In genomic region chr2:167209900-167210299, GRCm38 (mm10) we compare ENCODE assay signal across 26 mouse cellular contexts. TPM values are rescaled to one million over a fixed set of nuclear protein-coding genes. Genes with fewer than 3 reads are reported as not detected.
DNase-seq lines count a peak whose midpoint lies in the region; ATAC-seq and TF ChIP-seq lines count a peak whose summit lies in the region.
"Had no signal": no experiment of that assay in that cellular context is flagged by ENCODE, and none has a peak within 500 bp of the region (broad histone marks: within the 10 kb centered on the region; RNA-seq: fewer than 3 reads in every experiment).

No protein-coding gene starts in this region.

- DNase-seq in heart, postnatal 0 days (ENCODE audit: low spot score) = no peak
- no peak for DNase-seq in heart, adult 9 months (ENCODE audit: low spot score in 2 of 2)
- DNase-seq in brain, adult 2 months (ENCODE audit: low read depth, low spot score) = peak; percentile 82
- peak; percentile 81 for DNase-seq in cerebellum, adult 11-12 months
- DNase-seq in cerebellum, postnatal 10 days = peak; percentile 93 to 95
- DNase-seq in ovary, postnatal 36 days (ENCODE audit: low spot score) = no peak
- DNase-seq: embryo, embryonic 11 days; gastrocnemius, adult 2 months; kidney, adult 8-10 months; kidney, postnatal 36 days; liver, embryonic 13.5 days; lung, adult 2 months; lung, postnatal 14 days; retina, postnatal 1 day; right cerebral cortex, postnatal 25 days; spleen, adult 18-20 months had no signal

- H3K9ac ChIP-seq in heart, postnatal 0 days (replicated peaks; ENCODE audit: low read depth, low read length) = 0 out of 2 replicates have a peak overlapping the region, but pooled peaks have one; percentile 1
- no peak overlapping the region for H3K9ac ChIP-seq in forebrain, embryonic 16.5 days (replicated peaks; ENCODE audit: low read depth, low read length)
- H3K9ac ChIP-seq: embryonic facial prominence, embryonic 13.5 days; forebrain, embryonic 12.5 days; hindbrain, embryonic 15.5 days; intestine, embryonic 15.5 days; liver, embryonic 13.5 days; midbrain, embryonic 12.5 days; neural tube, embryonic 12.5 days had no signal

- no peak for ATAC-seq in heart, postnatal 0 days (ENCODE audit: insufficient read depth, low read depth)
- no peak for ATAC-seq in forebrain, embryonic 16.5 days
- ATAC-seq: intestine, embryonic 15.5 days had no signal

- no peaks in the 10 kb centered on the region for H3K9me3 ChIP-seq in heart, postnatal 0 days (replicated peaks; ENCODE audit: control insufficient read depth, low read length)
- no peaks in the 10 kb centered on the region for H3K9me3 ChIP-seq in forebrain, embryonic 16.5 days (ENCODE audit: control insufficient read depth, low read length)
- H3K9me3 ChIP-seq: embryonic facial prominence, embryonic 13.5 days; forebrain, embryonic 12.5 days; heart, embryonic 13.5 days; hindbrain, embryonic 15.5 days; intestine, embryonic 15.5 days; liver, embryonic 13.5 days; neural tube, embryonic 12.5 days had no signal

- WGBS in heart, postnatal 0 days = 42% methylated on average over 9 of the region's 9 CpGs
- 72% methylated on average over 9 of the region's 9 CpGs for WGBS in forebrain, embryonic 16.5 days

- no peak for TF ChIP-seq EP300 in heart, postnatal 0 days (IDR thresholded peaks at IDR 0.05; ENCODE audit: low read depth)

- H3K4me2 ChIP-seq in heart, postnatal 0 days (ENCODE audit: low read depth, low read length) = no peak overlapping the region
- no peak overlapping the region for H3K4me2 ChIP-seq in forebrain, embryonic 16.5 days (ENCODE audit: low read length)
- H3K4me2 ChIP-seq: embryonic facial prominence, embryonic 13.5 days; forebrain, embryonic 12.5 days; heart, embryonic 13.5 days; hindbrain, embryonic 15.5 days; intestine, embryonic 15.5 days; liver, embryonic 13.5 days; midbrain, embryonic 12.5 days; neural tube, embryonic 12.5 days had no signal

- peaks cover 39% of the 10 kb centered on the region for H3K4me1 ChIP-seq in heart, postnatal 0 days (ENCODE audit: control insufficient read depth, insufficient read depth)
- H3K4me1 ChIP-seq in forebrain, embryonic 16.5 days (replicated peaks; ENCODE audit: control insufficient read depth, insufficient read depth, low read length) = no peaks in the 10 kb centered on the region
- H3K4me1 ChIP-seq: forebrain, embryonic 12.5 days; hindbrain, embryonic 15.5 days; intestine, embryonic 15.5 days; liver, embryonic 13.5 days; midbrain, embryonic 12.5 days; neural tube, embryonic 12.5 days had no signal

- H3K27ac ChIP-seq in heart, postnatal 0 days (ENCODE audit: low read depth) = peak overlapping the region; percentile 41
- H3K27ac ChIP-seq in forebrain, embryonic 16.5 days (ENCODE audit: low read length) = no peak overlapping the region
- H3K27ac ChIP-seq: embryonic facial prominence, embryonic 13.5 days; forebrain, embryonic 12.5 days; gastrocnemius, adult 2 months; heart, embryonic 13.5 days; hindbrain, embryonic 15.5 days; intestine, embryonic 15.5 days; liver, embryonic 13.5 days; midbrain, embryonic 12.5 days; neural tube, embryonic 12.5 days had no signal

- no peaks in the 10 kb centered on the region for H3K27me3 ChIP-seq in heart, postnatal 0 days (ENCODE audit: control insufficient read depth, insufficient read depth, low read length)
- H3K27me3 ChIP-seq in forebrain, embryonic 16.5 days (replicated peaks; ENCODE audit: control insufficient read depth, insufficient read depth, low read length) = no peaks in the 10 kb centered on the region
- H3K27me3 ChIP-seq: embryonic facial prominence, embryonic 13.5 days; forebrain, embryonic 12.5 days; heart, embryonic 13.5 days; hindbrain, embryonic 15.5 days; intestine, embryonic 15.5 days; liver, embryonic 13.5 days; midbrain, embryonic 12.5 days; neural tube, embryonic 12.5 days had no signal

- no peak overlapping the region for H3K4me3 ChIP-seq in heart, postnatal 0 days (ENCODE audit: low read depth, low read length)
- no peak overlapping the region for H3K4me3 ChIP-seq in forebrain, embryonic 16.5 days (replicated peaks; ENCODE audit: low read length)
- H3K4me3 ChIP-seq: embryonic facial prominence, embryonic 13.5 days; erythroblast, embryonic 14.5 days; forebrain, embryonic 12.5 days; gastrocnemius, adult 2 months; heart, embryonic 13.5 days; hindbrain, embryonic 15.5 days; intestine, embryonic 15.5 days; liver, embryonic 13.5 days; midbrain, embryonic 12.5 days; neural tube, embryonic 12.5 days had no signal

- no peaks in the 10 kb centered on the region for H3K36me3 ChIP-seq in heart, postnatal 0 days (replicated peaks; ENCODE audit: control insufficient read depth, insufficient read depth, low read length)
- no peaks in the 10 kb centered on the region for H3K36me3 ChIP-seq in forebrain, embryonic 16.5 days (ENCODE audit: control insufficient read depth, insufficient read depth)
- H3K36me3 ChIP-seq: embryonic facial prominence, embryonic 13.5 days; forebrain, embryonic 12.5 days; hindbrain, embryonic 15.5 days; intestine, embryonic 15.5 days; liver, embryonic 13.5 days; midbrain, embryonic 12.5 days; neural tube, embryonic 12.5 days had no signal

- no peak for TF ChIP-seq CTCF in heart, postnatal 0 days (IDR thresholded peaks at IDR 0.05; ENCODE audit: low read depth)

RNA-seq across cellular contexts. Expression of gene Kcnb1, which starts 19.9 kb away (rescaled TPM):
- 4.8 and 7.1 TPM in 2 replicates for total RNA-seq in heart, postnatal 0 days (2014; rRNA removed; ENCODE audit: low replicate concordance)
- polyA plus RNA-seq in heart, postnatal 0 days (2015; fragmentation: Nextera tagmentation; extraction: Ambion mirVana) = 1.7 TPM in 2 replicates
- 2.3 and 3.2 TPM in 2 replicates for polyA plus RNA-seq in forebrain, embryonic 16.5 days (2015; fragmentation: Nextera tagmentation; extraction: Ambion mirVana)
- polyA plus RNA-seq: erythroblast, embryonic 14.5 days had no signal

RNA-seq across cellular contexts. Expression of gene Ptgis, which starts 30.5 kb away (rescaled TPM):
- total RNA-seq in heart, postnatal 0 days (2014; rRNA removed; ENCODE audit: low replicate concordance) = 38.6 and 60.0 TPM in 2 replicates
- 20.8 and 22.6 TPM in 2 replicates for polyA plus RNA-seq in heart, postnatal 0 days (2015; fragmentation: Nextera tagmentation; extraction: Ambion mirVana)
- polyA plus RNA-seq in forebrain, embryonic 16.5 days (2015; fragmentation: Nextera tagmentation; extraction: Ambion mirVana) = 3.1 and 3.5 TPM in 2 replicates
- total RNA-seq: megakaryocyte, adult 5-6 weeks had no signal
- polyA plus RNA-seq: erythroblast, embryonic 14.5 days had no signal

Comparison
In these comparisons a context has a peak if more than half of its experiments do, and no peak if none do; other contexts are left out.
1. DNase-seq: peak in brain, adult 2 months (single experiment), cerebellum, adult 11-12 months (single experiment) and cerebellum, postnatal 10 days (2 of 2); none in heart, postnatal 0 days (single experiment), heart, adult 9 months (0 of 2) and ovary, postnatal 36 days (single experiment).